Mouse (Mus musculus) limb, embryonic 14.5 days (tissue): ENCODE measurements around the gene Gm42372. TPM values are rescaled to one million over a fixed set of nuclear protein-coding genes. Genes with fewer than 3 reads are reported as not detected.

Source experiments
- ATAC-seq: fragments of 200-750 bp; cut with Nextera tagmentation; 2 replicates; pipeline ENCODE4 v1.8.0; 2017; ENCODE audit warnings: low read depth, moderate number of reproducible peaks, moderate TSS enrichment; ENCODE audit not compliant: low FRiP score
- DNase-seq: peaks from one replicate; pipeline ENCODE4 v3.0.0-alpha.2; 2015; ENCODE audit warnings: low spot score
- H3K27ac ChIP-seq: fragments of 300-500 bp; sonication (generic); replicated peaks from 2 replicates; pipeline ENCODE4 v1.5.1; 2014; ENCODE audit warnings: low read depth, mild to moderate bottlenecking, low read length, moderate library complexity, mixed read lengths
- H3K27me3 ChIP-seq: fragments of 300-500 bp; sonication (generic); 2 replicates; pipeline ENCODE4 v1.6.1; 2014; ENCODE audit warnings: low read length, mixed read lengths; ENCODE audit not compliant: control insufficient read depth, insufficient read depth
- H3K36me3 ChIP-seq: fragments of 300-500 bp; sonication (generic); 2 replicates; pipeline ENCODE4 v1.6.1; 2014; ENCODE audit warnings: mild to moderate bottlenecking, low read length, moderate library complexity, mixed read lengths; ENCODE audit not compliant: control insufficient read depth, insufficient read depth
- H3K4me1 ChIP-seq: fragments of 300-500 bp; sonication (generic); 2 replicates; pipeline ENCODE4 v1.6.1; 2014; ENCODE audit warnings: antibody characterized with exemption, low read length, mixed read lengths; ENCODE audit not compliant: control insufficient read depth, insufficient read depth
- H3K4me2 ChIP-seq: fragments of 300-500 bp; sonication (generic); replicated peaks from 2 replicates; pipeline ENCODE4 v1.6.1; 2014; ENCODE audit warnings: low read depth, mild to moderate bottlenecking, low read length, moderate library complexity; ENCODE audit not compliant: severe bottlenecking
- H3K4me3 ChIP-seq: fragments of 300-500 bp; sonication (generic); replicated peaks from 2 replicates; pipeline ENCODE4 v1.5.1; 2014; ENCODE audit warnings: low read length
- H3K9ac ChIP-seq: fragments of 300-500 bp; sonication (generic); 2 replicates; pipeline ENCODE4 v1.6.1; 2014; ENCODE audit warnings: mild to moderate bottlenecking, low read depth, low read length, moderate library complexity; ENCODE audit not compliant: severe bottlenecking
- H3K9me3 ChIP-seq: fragments of 300-500 bp; sonication (generic); 2 replicates; pipeline ENCODE4 v1.6.1; 2016; ENCODE audit warnings: low read length; ENCODE audit not compliant: control insufficient read depth
- POLR2A ChIP-seq: fragments of 200-500 bp; IDR thresholded peaks from 2 replicates; pipeline ENCODE4 v1.8.0; 2012; ENCODE audit warnings: inconsistent platforms, mild to moderate bottlenecking, moderate library complexity, borderline replicate concordance; ENCODE audit not compliant: insufficient read depth, insufficient read length; ENCODE audit errors: extremely low read depth
- WGBS: fragments of 180-500 bp; shearing (Covaris S2); extraction: QIAGEN DNeasy Blood & Tissue Kit; methylation state at CpG from one replicate; pipeline ENCODE4 v1.1.7; 2014; 5-methylcytosine and 5-hydroxymethylcytosine counted together
- polyA plus RNA-seq, 2 experiments: library from polyadenylated mRNA; depleted of rRNA in 1 of 2; stranded (reverse) in 1 of 2; unstranded in 1 of 2; fragments of >200 nt; fragmentation: Nextera tagmentation in 1 of 2; extraction: Ambion mirVana in 1 of 2; gene quantifications; 2 replicates each; pipeline versions ENCODE4 v1.2.1 to v1.2.3; 2012 to 2014

Gm42372 gene
- polyA plus RNA-seq, 2 experiments, result 0.17 to 0.34 TPM

DNA sequence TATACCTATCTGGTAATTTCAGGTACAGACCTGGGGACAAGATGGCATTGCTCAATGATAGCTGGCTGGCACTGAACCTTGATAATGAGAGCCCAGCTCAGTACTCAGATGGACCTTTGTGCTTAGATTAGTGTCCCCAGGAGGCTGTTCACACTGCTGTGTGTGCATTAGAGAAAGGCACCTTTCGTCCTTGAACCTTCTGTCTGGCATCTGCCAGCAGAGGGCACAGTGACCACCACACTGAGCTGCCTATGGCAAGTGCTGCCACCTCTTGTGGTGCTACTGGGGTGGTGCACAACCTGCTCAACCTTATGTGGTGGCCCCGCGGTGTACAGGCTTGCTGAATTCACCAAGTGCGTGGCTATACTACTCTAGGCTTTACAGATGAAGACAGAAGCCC, 24.4 kb downstream of the Gm42372 start:
- H3K27me3 ChIP-seq, result no peaks in the 10 kb centered on the region
- peaks cover 94% of the 10 kb centered on the region for H3K36me3 ChIP-seq
- H3K4me2 ChIP-seq, result no peak overlapping the region
- H3K9ac ChIP-seq, result no peak overlapping the region
- DNase-seq (no peak), ATAC-seq (no peak)
- no peak for TF ChIP-seq POLR2A
- 85% methylated on average over 4 of the region's 4 CpGs for WGBS
- no peaks in the 10 kb centered on the region for H3K9me3 ChIP-seq
- H3K4me1 ChIP-seq, result no peaks in the 10 kb centered on the region
- H3K4me3 ChIP-seq, result no peak overlapping the region
- H3K27ac ChIP-seq, result no peak overlapping the region

DNA sequence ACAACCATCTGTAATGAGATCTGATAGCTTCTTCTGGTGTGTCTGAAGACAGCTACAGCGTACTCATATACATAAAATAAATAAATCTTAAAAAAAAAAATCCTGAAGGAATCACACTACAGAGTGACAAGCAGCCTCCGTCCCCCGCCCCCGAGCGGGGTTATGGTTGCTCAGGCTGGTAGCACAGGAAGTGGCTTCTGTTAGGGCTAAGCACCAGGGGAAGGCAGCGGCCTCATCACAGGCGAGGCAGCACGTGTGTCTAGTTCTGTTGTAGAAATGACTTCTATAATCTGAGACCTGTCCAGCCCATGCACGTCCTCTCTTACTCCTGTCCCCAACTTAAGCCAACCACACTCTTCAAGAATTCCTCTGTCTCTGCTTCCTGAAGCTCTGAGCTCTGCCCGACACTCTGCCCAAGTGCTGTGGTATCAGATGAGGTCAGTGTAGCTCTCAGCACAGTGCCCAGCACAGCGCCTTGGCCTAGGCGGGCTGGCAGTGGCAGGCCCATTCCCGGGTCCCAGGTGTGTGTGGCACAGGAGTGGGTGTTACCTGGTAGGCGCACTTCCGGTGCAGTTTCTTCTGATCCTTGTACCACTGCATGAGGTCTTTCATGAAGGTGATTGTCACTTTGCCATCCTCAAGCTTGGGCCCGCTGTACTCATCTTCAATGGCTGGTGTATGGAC, 26.6 kb downstream of the Gm42372 start:
- Histone ChIP-seq H3K27ac (no peak overlapping the region), H3K9ac (no peak overlapping the region), H3K4me3 (no peak overlapping the region), H3K9me3 (no peaks in the 10 kb centered on the region), H3K36me3 (peaks cover 99% of the 10 kb centered on the region), H3K27me3 (no peaks in the 10 kb centered on the region), H3K4me1 (no peaks in the 10 kb centered on the region), H3K4me2 (no peak overlapping the region)
- no peak for TF ChIP-seq POLR2A
- ATAC-seq (no peak), DNase-seq (no peak)
- 90% methylated on average over 16 of the region's 16 CpGs for WGBS

DNA sequence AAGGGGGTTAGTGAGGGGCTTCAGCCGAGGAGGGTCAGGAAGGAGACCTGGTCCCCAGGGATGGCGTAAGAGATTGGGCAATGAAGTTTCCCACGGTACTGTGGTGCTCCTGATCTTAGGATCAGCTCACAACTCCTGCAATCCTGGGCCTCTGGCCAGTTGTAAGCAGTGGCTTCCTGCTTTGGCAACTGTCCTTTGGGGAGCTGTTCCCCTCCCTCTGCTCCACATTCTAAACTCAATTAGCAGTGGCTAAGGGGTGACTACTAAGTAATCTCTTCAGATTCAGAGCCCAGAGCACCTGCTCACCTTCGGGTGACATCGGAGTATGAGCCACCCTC, 27.1 kb downstream of the Gm42372 start:
- Histone ChIP-seq H3K36me3 (peaks cover 99% of the 10 kb centered on the region), H3K4me3 (no peak overlapping the region), H3K27ac (no peak overlapping the region), H3K27me3 (no peaks in the 10 kb centered on the region), H3K9me3 (no peaks in the 10 kb centered on the region), H3K9ac (no peak overlapping the region), H3K4me1 (no peaks in the 10 kb centered on the region), H3K4me2 (no peak overlapping the region)
- WGBS, result 91% methylated on average over 5 of the region's 5 CpGs
- no peak for TF ChIP-seq POLR2A
- DNase-seq, result no peak
- ATAC-seq, result no peak

DNA sequence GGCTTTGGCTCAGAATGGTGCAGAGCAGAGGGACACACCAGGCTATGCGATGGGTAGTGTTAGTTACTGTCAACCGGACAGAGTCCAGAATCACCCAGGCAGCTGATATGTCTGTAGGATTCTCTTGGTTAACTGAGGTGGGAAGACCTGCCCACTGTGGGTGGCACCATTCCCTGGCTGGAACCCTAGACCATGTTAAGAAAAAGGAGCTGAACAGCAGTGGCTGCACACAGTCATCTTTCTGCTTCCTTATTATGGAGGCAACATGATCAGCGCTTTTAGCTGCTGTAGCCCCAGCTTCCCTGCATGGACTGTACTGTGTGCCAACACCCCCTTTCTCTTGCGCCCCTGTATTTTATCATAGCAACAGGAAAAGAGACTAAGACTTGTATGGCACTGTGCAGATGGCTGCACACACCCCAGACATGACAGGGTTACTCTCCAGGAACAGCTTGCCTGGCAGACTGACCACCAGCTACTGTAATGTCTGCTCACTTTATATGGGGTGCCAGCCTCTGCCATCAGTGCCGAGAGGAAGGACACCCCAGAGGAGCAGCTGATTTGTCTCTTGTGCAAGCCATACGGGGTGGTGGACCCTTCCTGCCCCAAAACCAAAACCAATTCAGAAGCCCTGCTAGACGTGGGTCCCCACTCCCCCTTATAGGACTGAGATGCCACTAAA, 29.2 kb downstream of the Gm42372 start:
- no peak overlapping the region for H3K27ac ChIP-seq
- H3K36me3 ChIP-seq, result peaks cover 95% of the 10 kb centered on the region
- no peak for DNase-seq
- TF ChIP-seq POLR2A, result no peak
- no peak for ATAC-seq
- H3K4me2 ChIP-seq, result no peak overlapping the region
- H3K27me3 ChIP-seq, result no peaks in the 10 kb centered on the region
- no peak overlapping the region for H3K4me3 ChIP-seq
- H3K4me1 ChIP-seq, result no peaks in the 10 kb centered on the region; the same call in 1 of the 2 replicates
- H3K9ac ChIP-seq, result no peak overlapping the region
- H3K9me3 ChIP-seq, result no peaks in the 10 kb centered on the region
- WGBS, result 94% methylated on average over 7 of the region's 7 CpGs

DNA sequence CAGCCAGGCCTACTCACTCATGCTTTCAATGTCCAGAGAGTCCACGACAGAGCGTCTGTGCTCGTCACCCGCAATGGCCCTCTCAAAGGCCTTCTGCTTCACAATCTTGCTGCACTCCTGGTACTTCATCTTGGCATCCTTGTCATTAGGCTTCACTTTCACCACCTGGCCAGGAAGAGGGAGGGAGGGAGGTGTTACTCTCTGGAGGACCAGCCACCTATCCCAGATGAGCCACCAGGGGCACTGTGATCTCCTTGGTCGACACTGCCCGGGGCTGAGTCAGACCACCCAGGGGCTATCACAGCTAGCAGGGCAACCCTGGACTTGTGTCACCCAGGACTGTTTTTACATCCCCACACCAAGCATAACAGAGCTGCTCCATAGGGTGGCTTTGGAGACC, 32.5 kb downstream of the Gm42372 start:
- Histone ChIP-seq H3K27ac (no peak overlapping the region), H3K9me3 (no peaks in the 10 kb centered on the region), H3K4me3 (no peak overlapping the region), H3K4me1 (peaks cover 2% of the 10 kb centered on the region; the same call in 1 of the 2 replicates), H3K4me2 (no peak overlapping the region), H3K9ac (no peak overlapping the region), H3K36me3 (peaks cover 74% of the 10 kb centered on the region), H3K27me3 (no peaks in the 10 kb centered on the region)
- no peak for ATAC-seq
- no peak for TF ChIP-seq POLR2A
- WGBS, result 78% methylated on average over 6 of the region's 6 CpGs
- DNase-seq, result no peak
